Mouse (Mus musculus) left cerebral cortex, postnatal 14 days (tissue): Measurements from ENCODE around the gene Metap2. TPM values are rescaled to one million over a fixed set of nuclear protein-coding genes. Genes with fewer than 3 reads are reported as not detected.
"Not testable (repeated sequence)": the region's sequence is repeated elsewhere in the genome, so short reads cannot be mapped to it uniquely, and the experiment has no call there.

Experiments used
- DNase-seq, 2 experiments: peaks; one replicate each; pipeline ENCODE4 v3.0.0; 2021 to 2022; ENCODE audit warnings: low spot score in 2 of 2, mixed read lengths in 1 of 2
- intact Hi-C: fragments of 180-260 bp; cut with DNase I; formaldehyde crosslinking; loops from one replicate; pipeline ENCODE4 v1.15.1; 2025
- total RNA-seq, 2 experiments: library from RNA; stranded (reverse); gene quantifications; 2 replicates each; pipeline ENCODE4 v1.2.3; 2021

Gene Metap2
- total RNA-seq, 2 experiments from 2014 or later = 120 to 124 TPM

DNA sequence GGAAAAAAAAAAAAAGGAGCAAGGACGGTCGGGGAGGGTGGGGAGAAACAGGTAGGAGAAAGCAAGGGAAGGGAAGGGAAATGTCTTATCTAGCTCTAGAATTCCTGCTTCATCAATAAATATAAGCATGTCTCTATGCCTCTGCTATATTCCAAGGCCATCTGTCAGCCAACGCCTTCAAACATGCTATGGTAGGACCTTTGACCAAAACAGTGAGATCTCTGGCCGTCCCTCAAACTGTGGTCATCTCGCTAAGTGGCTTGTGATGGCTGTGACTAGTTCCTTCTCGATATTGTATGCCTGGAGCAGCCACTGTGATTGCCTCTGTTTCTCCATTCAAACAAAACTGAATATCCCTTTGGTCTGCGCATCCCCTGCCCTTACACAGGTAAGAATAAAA, 84.8 kb downstream of the Metap2 start:
- intact Hi-C loops = loop anchor here (2.0 to 5.0 kb wide), 2 partner anchors 201 to 385 kb away; no protein-coding TSS in a partner anchor
- no peak for DNase-seq

DNA sequence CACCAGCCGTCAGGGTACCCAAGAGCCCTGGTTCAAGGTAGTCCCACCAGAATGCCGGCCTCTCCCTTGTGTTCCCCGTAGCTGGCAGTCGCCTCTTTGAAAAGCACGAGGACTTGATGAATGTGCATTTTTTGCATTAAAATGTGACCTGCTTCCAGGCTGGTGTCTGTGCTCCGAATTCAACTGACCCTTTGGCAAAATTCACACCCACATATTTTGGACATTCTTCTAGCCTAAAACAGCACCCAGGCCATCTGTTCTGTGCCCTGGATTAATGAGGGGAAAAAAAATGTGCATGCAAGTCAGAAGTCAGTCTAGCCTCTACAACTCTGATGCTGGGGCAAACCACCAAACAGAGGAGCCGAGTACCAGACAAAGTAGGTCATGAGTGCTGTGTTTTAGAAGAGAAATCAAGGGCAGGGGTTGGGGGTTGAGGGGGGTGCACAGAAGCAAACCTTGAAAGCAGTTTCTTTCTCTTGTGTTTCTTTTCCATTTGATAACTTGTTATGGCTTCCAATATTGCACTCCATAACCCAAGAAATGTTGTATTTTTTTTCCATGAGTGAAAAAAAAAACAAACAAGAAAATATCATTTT, 86.2 kb downstream of the Metap2 start:
- DNase-seq = no peak
- intact Hi-C loops = loop anchor here (5.0 kb wide), 1 partner anchor 383 kb away; no protein-coding TSS in a partner anchor

DNA sequence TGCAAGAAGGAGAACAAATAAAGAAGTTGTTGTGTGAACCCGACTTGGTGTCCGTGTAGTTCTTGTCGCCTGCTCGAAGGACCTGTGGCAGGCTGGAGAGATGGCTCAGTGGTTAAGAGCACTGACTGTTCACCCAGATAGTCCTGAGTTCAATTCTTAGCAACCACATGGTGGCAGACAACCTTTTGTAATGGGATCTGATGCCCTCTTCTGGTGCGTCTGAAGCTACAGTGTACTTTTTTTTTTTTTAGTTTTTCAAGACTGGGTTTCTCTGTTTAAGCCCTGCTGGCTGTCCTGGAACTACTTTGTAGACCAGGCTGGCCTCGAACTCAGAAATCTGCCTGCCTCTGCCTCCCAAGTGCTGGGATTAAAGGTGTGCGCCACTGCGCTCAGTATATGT, 87.5 kb downstream of the Metap2 start:
- intact Hi-C loops, DNase-seq: not testable (repeated sequence)

Other genes starting within 250 kb of the Metap2 start
- gene Usp44, start 65.5 kb downstream of the Metap2 start, total RNA-seq = not detected
- 100 to 1,000 TPM in 1 of 2 experiments, 10 to 100 TPM in 1; 86.8 to 102 TPM for gene Vezt, start 138.7 kb upstream of the Metap2 start, total RNA-seq
- gene Fgd6, start 138.9 kb upstream of the Metap2 start, total RNA-seq = 1 to 10 TPM; 8.4 to 8.9 TPM